Mouse (Mus musculus) myocyte (in vitro differentiated cells): ENCODE data around the gene Rtn4ip1. TPM values are rescaled to one million over a fixed set of nuclear protein-coding genes. Genes with fewer than 3 reads are reported as not detected.
A peak's percentile ranks its signal among the peaks of the same experiment; 100 is the strongest.

ENCODE experiments used
- H3K27me3 ChIP-seq: one replicate; pipeline ENCODE4 v1.6.1; 2011; ENCODE audit not compliant: control insufficient read depth, insufficient read depth, insufficient read length
- H3K36me3 ChIP-seq: one replicate; pipeline ENCODE4 v1.6.1; 2011; ENCODE audit not compliant: control insufficient read depth, insufficient read depth
- H3K4me2 ChIP-seq: one replicate; pipeline ENCODE4 v1.6.1; 2011; ENCODE audit warnings: low read depth, control low read depth
- H3K4me3 ChIP-seq: one replicate; pipeline ENCODE4 v1.5.1; 2011; ENCODE audit warnings: mild to moderate bottlenecking, control low read depth, moderate library complexity
- H3K79me2 ChIP-seq: one replicate; pipeline ENCODE4 v1.6.1; 2011; ENCODE audit not compliant: control insufficient read depth, insufficient read depth
- H3ac ChIP-seq: one replicate; pipeline ENCODE4 v1.6.1; 2011; ENCODE audit not compliant: control insufficient read depth, insufficient read length
- CEBPB ChIP-seq: IDR thresholded peaks from 2 replicates; pipeline ENCODE4 v1.6.1; 2011; ENCODE audit warnings: mild to moderate bottlenecking, moderate library complexity; ENCODE audit not compliant: poor library complexity, insufficient read depth, severe bottlenecking
- E2F4 ChIP-seq: IDR thresholded peaks from one replicate; pipeline ENCODE4 v1.6.1; 2011; ENCODE audit warnings: mild to moderate bottlenecking, control low read depth, moderate library complexity; ENCODE audit not compliant: insufficient read depth
- MAX ChIP-seq: IDR thresholded peaks from one replicate; pipeline ENCODE4 v1.6.1; 2011; ENCODE audit warnings: low read depth, mild to moderate bottlenecking, control low read depth
- MYOD1 ChIP-seq, 3 experiments: IDR thresholded peaks; one replicate each; pipeline ENCODE4 v1.6.1; 2011; ENCODE audit warnings: control low read depth in 2 of 3, low read depth in 2 of 3, mild to moderate bottlenecking in 2 of 3, moderate library complexity in 1 of 3; ENCODE audit not compliant: insufficient read length in 2 of 3, control insufficient read depth in 1 of 3
- MYOG ChIP-seq, 3 experiments: IDR thresholded peaks; one replicate each; pipeline ENCODE4 v1.6.1; 2011; ENCODE audit warnings: control low read depth in 2 of 3, low read depth in 2 of 3, mild to moderate bottlenecking in 2 of 3; ENCODE audit not compliant: insufficient read length in 2 of 3, control insufficient read depth in 1 of 3, insufficient read depth in 1 of 3
- POLR2A ChIP-seq: IDR thresholded peaks from one replicate; pipeline ENCODE4 v1.6.1; 2011; ENCODE audit warnings: low read depth, mild to moderate bottlenecking, control low read depth, moderate library complexity; ENCODE audit not compliant: insufficient read length
- POLR2AphosphoS2 ChIP-seq: IDR thresholded peaks from one replicate; pipeline ENCODE4 v1.6.1; 2011; ENCODE audit warnings: low read depth, control low read depth; ENCODE audit not compliant: insufficient read length
- REST ChIP-seq: IDR thresholded peaks from one replicate; pipeline ENCODE4 v1.6.1; 2011; ENCODE audit warnings: mild to moderate bottlenecking, control low read depth, moderate library complexity; ENCODE audit not compliant: insufficient read depth, insufficient read length
- SRF ChIP-seq: IDR thresholded peaks from one replicate; pipeline ENCODE4 v1.6.1; 2011; ENCODE audit warnings: low read depth; ENCODE audit not compliant: control insufficient read depth, insufficient read length
- TCF12 ChIP-seq: IDR thresholded peaks from one replicate; pipeline ENCODE4 v1.6.1; 2011; ENCODE audit warnings: mild to moderate bottlenecking, control low read depth; ENCODE audit not compliant: poor library complexity, insufficient read depth, severe bottlenecking
- TCF3 ChIP-seq: IDR thresholded peaks from one replicate; pipeline ENCODE4 v1.6.1; 2011; ENCODE audit warnings: low read depth, control low read depth; ENCODE audit not compliant: insufficient read length
- USF1 ChIP-seq: IDR thresholded peaks from one replicate; pipeline ENCODE4 v1.6.1; 2011; ENCODE audit warnings: low read depth, mild to moderate bottlenecking, control low read depth, moderate library complexity
- polyA plus RNA-seq: library from polyadenylated mRNA; unstranded; fragments of >200 nt; fragmentation: generic; extraction: Trizol; gene quantifications from one replicate; pipeline ENCODE4 v1.2.1, GENCODE M21; 2012; ENCODE audit warnings: missing spikeins

Gene Rtn4ip1
- polyA plus RNA-seq, 1 experiment, result 9.1 TPM

- Histone ChIP-seq H3K4me3 (no peak overlapping the region), H3K27me3 (no peaks in the 10 kb centered on the region), H3ac (no peak overlapping the region), H3K79me2 (peaks cover 5% of the 10 kb centered on the region), H3K36me3 (peaks cover 15% of the 10 kb centered on the region), H3K4me2 (no peak overlapping the region)
- TF ChIP-seq REST, result no peak
Observed at GRCm38 (mm10) chr10:43898276-43898675, 3.3 kb upstream of the Rtn4ip1 start.

GRCm38 (mm10) chr10:43900883-43901570 lies 580 bp upstream of the Rtn4ip1 start:
- H3K27me3 ChIP-seq, result no peaks in the 10 kb centered on the region

GRCm38 (mm10) chr10:43904569-43904968 lies 3.0 kb downstream of the Rtn4ip1 start:
- no peak overlapping the region for H3K4me2 ChIP-seq
- TF ChIP-seq MAX, result no peak
- TF ChIP-seq POLR2A, result no peak
- TF ChIP-seq SRF, result no peak
- no peak for TF ChIP-seq MYOG (IDR thresholded peaks at IDR 0.05; ENCODE audit: control insufficient read depth in 1 of 3, insufficient read depth in 1 of 3, insufficient read length in 2 of 3, low read depth in 2 of 3)
- no peak for TF ChIP-seq E2F4
- TF ChIP-seq TCF12, result no peak
- no peak for TF ChIP-seq USF1
- H3K79me2 ChIP-seq, result peaks cover 5% of the 10 kb centered on the region
- no peak overlapping the region for H3K4me3 ChIP-seq
- H3K27me3 ChIP-seq, result no peaks in the 10 kb centered on the region
- no peak overlapping the region for H3ac ChIP-seq
- H3K36me3 ChIP-seq, result no peaks in the 10 kb centered on the region

More at GRCm38 (mm10) chr10:43900883-43901570, 580 bp upstream of the Rtn4ip1 start:
- Histone ChIP-seq H3ac (peak overlapping the region; percentile 61), H3K4me2 (peak overlapping the region; percentile 82), H3K36me3 (peaks cover under 1% of the 10 kb centered on the region), H3K79me2 (peaks cover 5% of the 10 kb centered on the region), H3K4me3 (peak overlapping the region; percentile 88)
- no peak for TF ChIP-seq MYOD1 (IDR thresholded peaks at IDR 0.05; ENCODE audit: control insufficient read depth in 1 of 3, insufficient read length in 2 of 3, low read depth in 2 of 3)
- no peak for TF ChIP-seq MYOG (IDR thresholded peaks at IDR 0.05; ENCODE audit: control insufficient read depth in 1 of 3, insufficient read depth in 1 of 3, insufficient read length in 2 of 3, low read depth in 2 of 3)
- TF ChIP-seq USF1, result no peak
- TF ChIP-seq TCF12, result no peak
- TF ChIP-seq E2F4, result no peak
- no peak for TF ChIP-seq MAX
- no peak for TF ChIP-seq REST
- no peak for TF ChIP-seq TCF3
- TF ChIP-seq POLR2AphosphoS2, result no peak

- no peak overlapping the region for H3K4me3 ChIP-seq
- TF ChIP-seq MAX (no peak), POLR2A (no peak), E2F4 (no peak), CEBPB (no peak), REST (no peak), TCF12 (no peak), POLR2AphosphoS2 (no peak), SRF (no peak)
- H3ac ChIP-seq, result no peak overlapping the region
- no peak overlapping the region for H3K4me2 ChIP-seq
- peaks cover 4% of the 10 kb centered on the region for H3K36me3 ChIP-seq
- H3K27me3 ChIP-seq, result no peaks in the 10 kb centered on the region
- no peaks in the 10 kb centered on the region for H3K79me2 ChIP-seq
Observed at GRCm38 (mm10) chr10:43910032-43910872, 8.6 kb downstream of the Rtn4ip1 start.

- TF ChIP-seq TCF12 (no peak), MAX (no peak), USF1 (no peak), POLR2AphosphoS2 (no peak), REST (no peak), MYOG (IDR thresholded peaks at IDR 0.05; ENCODE audit: control insufficient read depth in 1 of 3, insufficient read depth in 1 of 3, insufficient read length in 2 of 3, low read depth in 2 of 3) (no peak), MYOD1 (IDR thresholded peaks at IDR 0.05; ENCODE audit: control insufficient read depth in 1 of 3, insufficient read length in 2 of 3, low read depth in 2 of 3) (no peak), E2F4 (no peak), SRF (no peak), CEBPB (no peak), TCF3 (no peak), POLR2A (no peak)
- H3ac ChIP-seq, result no peak overlapping the region
- H3K4me2 ChIP-seq, result no peak overlapping the region
- no peaks in the 10 kb centered on the region for H3K79me2 ChIP-seq
- H3K36me3 ChIP-seq, result peaks cover 4% of the 10 kb centered on the region
- H3K27me3 ChIP-seq, result no peaks in the 10 kb centered on the region
- H3K4me3 ChIP-seq, result no peak overlapping the region
Observed at GRCm38 (mm10) chr10:43910873-43911142, 9.2 kb downstream of the Rtn4ip1 start.
